Mouse (Mus musculus) ES-E14 (cell line): ENCODE measurements around the gene Klk1b1. TPM values are rescaled to one million over a fixed set of nuclear protein-coding genes. Genes with fewer than 3 reads are reported as not detected.
"Not testable (repeated sequence)": the region's sequence is repeated elsewhere in the genome, so short reads cannot be mapped to it uniquely, and the experiment has no call there.

Experiments
- DNase-seq: peaks from one replicate; pipeline ENCODE4 v3.0.0-alpha.2; 2013; ENCODE audit warnings: low read depth, low spot score
- H3K27ac ChIP-seq: 2 replicates; pipeline ENCODE4 v1.5.1; 2012; ENCODE audit warnings: low read depth, mild to moderate bottlenecking, low read length, moderate library complexity, mixed read lengths; ENCODE audit not compliant: poor library complexity, insufficient read depth, severe bottlenecking
- H3K36me3 ChIP-seq: 2 replicates; pipeline ENCODE4 v1.6.1; 2012; ENCODE audit warnings: mild to moderate bottlenecking, low read length, moderate library complexity, mixed read lengths; ENCODE audit not compliant: control insufficient read depth, poor library complexity, insufficient read depth, severe bottlenecking
- H3K4me1 ChIP-seq, 2 experiments: fragments of 150-350 bp in 1 of 2; sonication (generic) in 1 of 2; 2 replicates each; pipeline ENCODE4 v1.6.1; 2012; ENCODE audit warnings: low read length in 2 of 2, mild to moderate bottlenecking in 1 of 2, mixed read lengths in 1 of 2; ENCODE audit not compliant: control insufficient read depth in 2 of 2, insufficient read depth in 2 of 2, poor library complexity in 1 of 2
- H3K4me3 ChIP-seq, 2 experiments: fragments of 150-350 bp in 1 of 2; sonication (generic) in 1 of 2; 2 replicates each; pipeline ENCODE4 v1.5.1; 2012; ENCODE audit warnings: low read length in 2 of 2, low read depth in 1 of 2, mild to moderate bottlenecking in 1 of 2, mixed read lengths in 1 of 2; ENCODE audit not compliant: insufficient read depth in 1 of 2, poor library complexity in 1 of 2, severe bottlenecking in 1 of 2
- H3K9ac ChIP-seq: 2 replicates; pipeline ENCODE4 v1.6.1; 2012; ENCODE audit warnings: low read depth, mild to moderate bottlenecking, low read length, mixed read lengths; ENCODE audit not compliant: poor library complexity, insufficient read depth, severe bottlenecking
- H3K9me3 ChIP-seq: fragments of 150-350 bp; sonication (generic); 2 replicates; pipeline ENCODE4 v1.6.1; 2012; ENCODE audit warnings: low read depth, mild to moderate bottlenecking, low read length; ENCODE audit not compliant: control insufficient read depth, insufficient read depth
- CHD2 ChIP-seq: IDR thresholded peaks from 2 replicates; pipeline ENCODE4 v1.6.1; 2014; ENCODE audit warnings: mild to moderate bottlenecking, low read depth, low read length, inconsistent platforms
- HCFC1 ChIP-seq: IDR thresholded peaks from 2 replicates; pipeline ENCODE4 v1.6.1; 2012; ENCODE audit warnings: low read length, inconsistent platforms, borderline replicate concordance; ENCODE audit not compliant: insufficient read depth
- MAFK ChIP-seq: IDR thresholded peaks from 2 replicates; pipeline ENCODE4 v1.6.1; 2014; ENCODE audit warnings: mild to moderate bottlenecking, low read depth, low read length, inconsistent platforms; ENCODE audit not compliant: insufficient read depth
- ZC3H11A ChIP-seq: IDR thresholded peaks from 2 replicates; pipeline ENCODE4 v1.6.1; 2012; ENCODE audit warnings: low read depth, mild to moderate bottlenecking, inconsistent platforms, low read length, borderline replicate concordance
- ZNF384 ChIP-seq: IDR thresholded peaks from 2 replicates; pipeline ENCODE4 v1.6.1; 2012; ENCODE audit warnings: low read depth, low read length, inconsistent platforms
- in situ Hi-C, 2 experiments: fragments of 600-800 bp; cut with MboI; formaldehyde crosslinking; loops; one replicate each; pipeline ENCODE4 v1.15.1; 2025; ENCODE audit warnings: low sequenced_read_pairs in 2 of 2, inconsistent platforms in 1 of 2; ENCODE audit not compliant: unreplicated experiment in 2 of 2
- total RNA-seq: library from RNA; depleted of rRNA; stranded (reverse); fragments of 300-350 nt; gene quantifications from 2 replicates; pipeline ENCODE4 v1.2.3, GENCODE M21; 2012

Gene Klk1b1
- total RNA-seq, 1 experiment = not detected

DNA sequence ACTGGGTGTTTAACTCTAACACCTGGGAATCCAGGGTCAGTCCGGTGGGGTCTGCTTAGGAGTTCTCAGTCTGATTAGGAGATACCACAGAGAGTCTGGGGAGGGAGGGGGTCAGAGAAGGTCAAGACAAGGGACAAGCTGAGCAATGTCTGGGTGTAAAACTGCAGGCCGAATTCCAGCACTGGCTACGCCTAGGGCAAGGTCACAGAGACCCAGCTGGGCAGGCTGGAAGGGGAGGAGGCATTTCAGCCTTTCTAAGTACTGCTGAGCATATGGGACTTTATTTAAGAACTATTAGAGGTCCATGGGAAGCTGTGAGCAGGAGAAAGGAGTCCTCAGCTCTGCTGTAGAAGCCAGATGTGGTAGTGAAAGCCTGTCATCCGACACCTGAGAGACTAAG is 34.2 kb upstream of the Klk1b1 start:
- in situ Hi-C loops = loop anchor here in 1 of 2 experiments (25.0 kb wide), 1 partner anchor 105 kb away; no protein-coding TSS in a partner anchor
- H3K4me3 ChIP-seq = no peak overlapping the region

DNA sequence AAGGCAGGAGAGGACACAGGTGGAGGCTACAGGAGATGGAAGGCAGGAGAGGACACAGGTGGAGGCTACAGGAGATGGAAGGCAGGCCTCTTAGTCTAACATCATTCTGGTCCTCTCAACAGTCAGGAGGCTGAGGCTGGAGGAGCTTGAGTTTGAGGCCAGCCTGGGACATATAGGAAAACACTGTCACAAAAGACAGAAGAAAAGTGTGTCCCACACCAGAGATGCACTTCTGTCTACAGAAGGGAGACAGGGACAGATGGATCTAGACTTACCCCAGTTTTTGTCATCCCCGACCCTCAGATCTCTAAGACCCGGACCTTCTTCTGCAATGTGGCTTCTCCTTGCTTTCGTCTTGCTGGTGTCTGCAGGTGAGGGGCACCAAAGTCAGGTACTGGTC is 33.1 kb upstream of the Klk1b1 start, which contains the start of gene Klk15:
Klk15 (plus strand) TSS at position 301 of the 400 bp plus-strand sequence.
- no peak for TF ChIP-seq ZC3H11A
- no peak for TF ChIP-seq CHD2
- TF ChIP-seq ZNF384 = no peak
- no peak for TF ChIP-seq MAFK
- no peak for TF ChIP-seq HCFC1
- Histone ChIP-seq H3K4me3 (no peak within 1 kb of the TSS), H3K36me3 (no peaks in the 10 kb centered on the region), H3K27ac (no peak within 1 kb of the TSS), H3K9me3 (no peaks in the 10 kb centered on the region), H3K9ac (no peak within 1 kb of the TSS), H3K4me1 (no peaks in the 10 kb centered on the region)
- no peak for DNase-seq
- in situ Hi-C loops = loop anchor here in 1 of 2 experiments (25.0 kb wide), 1 partner anchor 104 kb away; no protein-coding TSS in a partner anchor

More for the DNA sequence above, 34.2 kb upstream of the Klk1b1 start:
- Histone ChIP-seq H3K9ac (no peak overlapping the region), H3K9me3 (no peaks in the 10 kb centered on the region), H3K4me1 (no peaks in the 10 kb centered on the region), H3K27ac (no peak overlapping the region), H3K36me3 (no peaks in the 10 kb centered on the region)
- no peak for DNase-seq
- TF ChIP-seq HCFC1 (no peak), ZC3H11A (no peak), ZNF384 (no peak), CHD2 (no peak), MAFK (no peak)

- no peak overlapping the region for H3K9ac ChIP-seq
- H3K4me1 ChIP-seq = no peaks in the 10 kb centered on the region
- no peak overlapping the region for H3K4me3 ChIP-seq
- TF ChIP-seq HCFC1 (no peak), CHD2 (no peak), MAFK (no peak), ZC3H11A (no peak), ZNF384 (no peak)
- H3K9me3 ChIP-seq = no peaks in the 10 kb centered on the region
- in situ Hi-C loops = loop anchor here in 1 of 2 experiments (25.0 kb wide), 1 partner anchor 103 kb away; no protein-coding TSS in a partner anchor
- H3K36me3 ChIP-seq = no peaks in the 10 kb centered on the region
- DNase-seq = no peak
- H3K27ac ChIP-seq = no peak overlapping the region
These were observed 31.8 kb upstream of the Klk1b1 start for GRCm38 (mm10) chr7:43934747-43935146.

DNA sequence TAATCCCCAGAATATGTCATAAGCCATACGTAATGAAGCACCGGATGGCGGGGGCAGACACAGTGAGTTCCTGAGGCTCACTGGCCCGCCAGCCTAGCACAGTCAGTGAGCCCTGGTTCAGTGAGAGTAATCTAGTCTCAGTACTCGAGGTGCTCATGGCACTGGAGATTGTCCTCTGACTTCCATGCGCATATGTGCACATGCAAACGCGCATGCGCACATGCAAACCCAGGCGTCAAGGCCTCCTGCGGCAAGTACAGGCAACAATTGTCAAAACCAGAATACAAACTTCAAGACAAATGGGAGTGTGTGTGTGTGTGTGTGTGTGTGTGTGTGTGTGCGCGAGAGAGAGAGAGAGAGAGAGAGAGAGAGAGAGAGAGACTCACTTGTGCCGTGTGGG is 30.0 kb upstream of the Klk1b1 start:
- no peak overlapping the region for H3K4me3 ChIP-seq
- H3K27ac ChIP-seq = no peak overlapping the region
- DNase-seq = no peak
- no peaks in the 10 kb centered on the region for H3K9me3 ChIP-seq
- TF ChIP-seq ZNF384 (no peak), CHD2 (no peak), MAFK (no peak), ZC3H11A (no peak), HCFC1 (no peak)
- H3K9ac ChIP-seq = no peak overlapping the region
- no peaks in the 10 kb centered on the region for H3K36me3 ChIP-seq
- in situ Hi-C loops = loop anchor here in 1 of 2 experiments (25.0 kb wide), 1 partner anchor 101 kb away; no protein-coding TSS in a partner anchor
- H3K4me1 ChIP-seq = no peaks in the 10 kb centered on the region

- H3K27ac ChIP-seq, H3K9ac ChIP-seq, H3K4me3 ChIP-seq, H3K9me3 ChIP-seq, H3K4me1 ChIP-seq, DNase-seq, H3K36me3 ChIP-seq: not testable (repeated sequence)
- in situ Hi-C loops = loop anchor here in 1 of 2 experiments (25.0 kb wide), 1 partner anchor 95 kb away; no protein-coding TSS in a partner anchor
These were observed 24.3 kb upstream of the Klk1b1 start for GRCm38 (mm10) chr7:43942293-43942692.
